Mouse (Mus musculus) thymus, adult 2 months (tissue): Measurements from ENCODE around the gene Epha2.

Experiments
- CTCF ChIP-seq: fragments of 200-500 bp; IDR thresholded peaks from 2 replicates; pipeline ENCODE4 v1.5.1; 2012; ENCODE audit warnings: mild to moderate bottlenecking, control low read depth, low read length, moderate library complexity, borderline replicate concordance; ENCODE audit not compliant: control insufficient read depth, poor library complexity, insufficient read depth; ENCODE audit errors: extremely low read depth
- POLR2A ChIP-seq: fragments of 200-500 bp; IDR thresholded peaks from 2 replicates; pipeline ENCODE4 v1.6.1; 2012; ENCODE audit warnings: mild to moderate bottlenecking, low read length, control low read depth, moderate library complexity; ENCODE audit not compliant: control insufficient read depth, poor library complexity, insufficient read depth; ENCODE audit errors: extremely low read depth

DNA sequence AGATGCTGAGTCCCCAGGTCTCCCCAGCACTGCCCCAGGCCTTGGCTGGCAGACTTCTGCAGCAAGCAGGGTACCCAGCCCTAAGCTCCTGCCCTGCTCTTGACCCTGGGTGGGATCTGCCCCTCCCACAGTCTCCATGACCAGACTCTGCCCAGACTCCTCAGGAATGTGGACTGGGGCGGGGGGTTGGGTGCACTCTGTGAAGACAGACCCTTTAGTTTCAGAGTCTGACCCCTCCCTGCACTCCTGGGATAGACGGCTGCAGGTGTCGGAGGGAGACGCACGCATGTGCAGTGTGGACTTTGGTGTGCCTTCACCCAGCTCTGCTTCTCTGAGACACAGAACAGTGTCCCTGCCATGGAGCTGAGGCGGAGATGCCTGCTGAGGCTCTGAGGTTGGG is 36.9 kb downstream of the Epha2 start:
- TF ChIP-seq CTCF (no peak), POLR2A (no peak)
